Mouse (Mus musculus): ENCODE measurements around the gene BB287469. TPM values are rescaled to one million over a fixed set of nuclear protein-coding genes. Genes with fewer than 3 reads are reported as not detected.
A peak's percentile ranks its signal among the peaks of the same experiment; 100 is the strongest.
"Not testable (repeated sequence)": the region's sequence is repeated elsewhere in the genome, so short reads cannot be mapped to it uniquely, and the experiment has no call there.

The BB287469 gene
- polyA plus RNA-seq (2015; fragmentation: Nextera tagmentation; extraction: Ambion mirVana): not detected in 2 replicates

- H3K27ac ChIP-seq; H3K4me3 ChIP-seq; ATAC-seq (ENCODE audit: insufficient number of reproducible peaks, low FRiP score, low TSS enrichment, low read depth); H3K36me3 ChIP-seq; H3K4me2 ChIP-seq; H3K4me1 ChIP-seq; H3K9ac ChIP-seq; H3K9me3 ChIP-seq; H3K27me3 ChIP-seq: not testable (repeated sequence)
- WGBS: 83% methylated on average over 6 of the region's 6 CpGs
These were observed at the start of gene BB287469 for GRCm38 (mm10) chr12:87816277-87816676. Gene BB287469 (plus strand): TSS chr12:87816577.

- H3K4me2 ChIP-seq; H3K27me3 ChIP-seq; H3K4me3 ChIP-seq; H3K36me3 ChIP-seq; H3K9ac ChIP-seq; H3K9me3 ChIP-seq; H3K27ac ChIP-seq; ATAC-seq (ENCODE audit: insufficient number of reproducible peaks, low FRiP score, low TSS enrichment, low read depth); H3K4me1 ChIP-seq: not testable (repeated sequence)
- WGBS: 93% methylated on average over 4 of the region's 4 CpGs
These were observed 40.7 kb upstream of the BB287469 start, which contains the start of gene Gm21319 for GRCm38 (mm10) chr12:87775655-87776054. Gene Gm21319 (minus strand): TSS chr12:87775755.

DNA sequence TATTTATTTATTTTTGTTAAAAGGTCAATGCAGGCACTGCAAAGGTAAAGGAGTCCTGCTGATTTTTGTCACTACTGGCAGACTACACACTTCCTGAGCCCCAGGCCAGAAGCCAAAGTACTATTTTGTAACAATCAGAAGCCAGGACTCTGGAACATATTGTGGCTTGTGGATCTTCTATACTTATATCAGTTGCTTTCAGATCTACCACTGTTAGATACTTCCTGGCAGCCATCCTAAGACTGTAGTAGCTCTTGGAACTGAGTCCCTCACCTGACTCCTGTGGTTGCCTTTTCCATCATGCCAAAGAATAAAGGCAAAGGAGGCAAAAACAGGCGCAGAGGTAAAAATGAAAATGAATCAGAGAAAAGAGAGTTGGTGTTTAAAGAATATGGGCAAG lies 21.2 kb upstream of the BB287469 start, which contains the start of gene Gm21936:
TSS of gene Gm21936 (plus strand) at position 301 of the 400 bp plus-strand sequence.
- not testable (repeated sequence) for H3K4me1 ChIP-seq; ATAC-seq (ENCODE audit: insufficient number of reproducible peaks, low FRiP score, low TSS enrichment, low read depth); H3K9me3 ChIP-seq; H3K4me2 ChIP-seq; H3K4me3 ChIP-seq; H3K9ac ChIP-seq; H3K27me3 ChIP-seq; H3K36me3 ChIP-seq; H3K27ac ChIP-seq
- 75% methylated on average over 1 of the region's 1 CpGs for WGBS

DNA sequence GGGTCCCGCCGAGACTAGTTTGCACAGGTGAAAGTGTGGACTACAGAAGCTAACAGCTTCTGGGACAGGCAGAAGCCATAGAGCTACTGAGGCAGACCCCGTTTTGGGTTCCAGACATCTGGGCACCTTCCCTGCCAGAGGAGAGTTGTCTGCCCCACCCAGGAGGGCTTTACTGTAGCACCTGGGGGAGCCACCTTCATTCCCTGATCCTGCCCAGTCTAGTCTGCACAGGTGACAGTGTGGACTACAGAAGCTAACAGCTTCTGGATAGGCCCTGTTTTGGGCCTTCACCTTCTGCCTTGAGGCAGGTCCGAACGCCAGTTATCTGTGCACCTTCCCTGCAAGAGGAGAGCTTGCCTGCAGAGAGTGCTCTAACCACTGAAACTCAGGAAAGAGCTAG lies 18.4 kb upstream of the BB287469 start:
- not testable (repeated sequence) for H3K4me3 ChIP-seq; H3K4me1 ChIP-seq; H3K27me3 ChIP-seq; H3K27ac ChIP-seq; H3K4me2 ChIP-seq; H3K9me3 ChIP-seq; ATAC-seq (ENCODE audit: insufficient number of reproducible peaks, low FRiP score, low TSS enrichment, low read depth); H3K36me3 ChIP-seq; H3K9ac ChIP-seq
- WGBS: 89% methylated on average over 5 of the region's 5 CpGs

GRCm38 (mm10) chr12:87842239-87842638 lies 25.9 kb downstream of the BB287469 start, which contains the start of gene Gm2001:
Gene Gm2001 (minus strand): TSS chr12:87842339.
- H3K27me3 ChIP-seq; H3K9me3 ChIP-seq; H3K4me2 ChIP-seq; H3K9ac ChIP-seq; H3K36me3 ChIP-seq; H3K4me1 ChIP-seq; ATAC-seq (ENCODE audit: insufficient number of reproducible peaks, low FRiP score, low TSS enrichment, low read depth); H3K27ac ChIP-seq; H3K4me3 ChIP-seq: not testable (repeated sequence)
- WGBS: 78% methylated on average over 2 of the region's 2 CpGs

DNA sequence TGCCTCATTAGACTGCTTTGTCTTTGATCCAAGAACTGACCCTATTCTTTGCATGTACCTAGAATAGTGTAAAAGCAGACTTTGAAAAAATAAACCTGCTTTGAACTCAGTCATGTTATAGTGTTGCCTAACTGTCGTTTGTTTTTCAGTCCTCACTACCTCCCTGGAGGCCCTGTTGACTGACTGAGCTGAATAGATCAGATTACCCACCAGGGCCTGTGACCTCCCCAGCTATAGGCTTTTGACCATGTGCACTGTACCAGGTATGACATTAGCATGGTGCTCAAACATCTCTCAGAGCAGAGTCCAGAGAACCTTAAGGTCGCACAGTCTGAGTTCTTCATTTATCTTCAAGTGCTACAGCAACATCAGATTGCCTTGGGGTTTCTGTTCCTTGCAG lies 34.3 kb downstream of the BB287469 start:
- not testable (repeated sequence) for H3K36me3 ChIP-seq; H3K4me3 ChIP-seq; ATAC-seq (ENCODE audit: insufficient number of reproducible peaks, low FRiP score, low TSS enrichment, low read depth); H3K4me1 ChIP-seq; H3K9me3 ChIP-seq; H3K9ac ChIP-seq; H3K4me2 ChIP-seq; H3K27ac ChIP-seq; H3K27me3 ChIP-seq
- no CpG with 5 or more reads among the region's 2 CpGs for WGBS

GRCm38 (mm10) chr12:87856067-87856466 lies 39.7 kb downstream of the BB287469 start:
- WGBS: 76% methylated on average over 1 of the region's 1 CpGs
- ATAC-seq (ENCODE audit: insufficient number of reproducible peaks, low FRiP score, low TSS enrichment, low read depth): peak; percentile 14; the same call in 1 of the 2 replicates

DNA sequence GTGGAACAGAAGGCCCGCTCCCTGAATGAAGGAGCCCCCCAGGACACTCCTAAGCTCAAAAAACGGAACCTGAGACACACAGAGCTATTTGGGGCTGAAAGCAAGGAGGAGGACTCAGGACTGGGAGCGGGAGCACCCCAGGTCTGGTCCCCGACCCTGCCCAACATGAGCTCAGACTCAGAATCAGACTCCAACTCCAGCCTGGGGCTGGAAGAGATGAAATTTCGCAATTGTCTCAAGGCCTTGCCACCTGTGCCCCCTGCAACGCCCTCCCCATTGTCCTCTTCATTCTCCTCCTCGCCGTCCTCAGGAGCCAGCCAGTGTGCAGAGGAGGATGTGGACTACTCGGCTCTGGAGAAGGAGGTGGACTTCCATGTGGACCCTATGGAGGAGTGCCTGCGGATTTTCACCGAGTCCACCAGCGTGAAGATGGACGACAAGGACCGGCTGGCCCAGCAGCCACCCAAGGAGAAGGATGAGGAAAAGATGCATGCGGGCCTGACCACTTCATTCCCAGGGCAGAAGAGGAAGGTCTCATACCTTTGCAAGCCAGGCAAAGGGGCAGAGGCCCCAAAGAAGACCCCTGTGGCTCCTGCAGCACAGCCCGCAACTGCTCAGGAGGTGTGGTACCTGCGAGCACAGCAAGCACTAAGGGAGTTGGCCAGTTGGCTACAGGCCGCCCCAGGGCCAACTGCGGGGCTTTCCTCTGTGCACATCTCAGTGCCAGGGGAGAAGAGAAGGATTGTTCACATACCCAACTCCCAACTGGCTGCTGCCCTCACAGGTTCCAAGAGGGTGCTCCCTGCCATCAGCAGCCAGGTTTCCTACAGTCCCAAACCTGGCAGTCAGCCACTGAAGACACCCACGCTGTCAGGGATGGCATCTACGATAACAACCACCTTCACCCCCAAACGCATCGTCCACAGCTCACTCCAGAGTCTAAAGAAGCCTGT lies 45.6 kb downstream of the BB287469 start:
- not testable (repeated sequence) for H3K27me3 ChIP-seq; ATAC-seq (ENCODE audit: insufficient number of reproducible peaks, low FRiP score, low TSS enrichment, low read depth); H3K9ac ChIP-seq; H3K36me3 ChIP-seq; H3K4me1 ChIP-seq; H3K27ac ChIP-seq; H3K9me3 ChIP-seq; H3K4me2 ChIP-seq; H3K4me3 ChIP-seq
- 82% methylated on average over 23 of the region's 23 CpGs for WGBS

More at GRCm38 (mm10) chr12:87856067-87856466, 39.7 kb downstream of the BB287469 start:
- not testable (repeated sequence) for H3K4me3 ChIP-seq, H3K36me3 ChIP-seq, H3K9ac ChIP-seq, H3K27ac ChIP-seq, H3K9me3 ChIP-seq, H3K27me3 ChIP-seq, H3K4me2 ChIP-seq, H3K4me1 ChIP-seq

- H3K4me1 ChIP-seq, H3K36me3 ChIP-seq, H3K4me3 ChIP-seq, H3K9ac ChIP-seq, H3K27ac ChIP-seq, H3K9me3 ChIP-seq, H3K4me2 ChIP-seq, H3K27me3 ChIP-seq: not testable (repeated sequence)
- WGBS: 93% methylated on average over 10 of the region's 11 CpGs
- 0 out of 2 replicates have a peak, but pooled peaks have one; percentile 40 for ATAC-seq (ENCODE audit: insufficient number of reproducible peaks, low FRiP score, low TSS enrichment, low read depth)
These were observed 47.3 kb downstream of the BB287469 start for GRCm38 (mm10) chr12:87863638-87864037.

DNA sequence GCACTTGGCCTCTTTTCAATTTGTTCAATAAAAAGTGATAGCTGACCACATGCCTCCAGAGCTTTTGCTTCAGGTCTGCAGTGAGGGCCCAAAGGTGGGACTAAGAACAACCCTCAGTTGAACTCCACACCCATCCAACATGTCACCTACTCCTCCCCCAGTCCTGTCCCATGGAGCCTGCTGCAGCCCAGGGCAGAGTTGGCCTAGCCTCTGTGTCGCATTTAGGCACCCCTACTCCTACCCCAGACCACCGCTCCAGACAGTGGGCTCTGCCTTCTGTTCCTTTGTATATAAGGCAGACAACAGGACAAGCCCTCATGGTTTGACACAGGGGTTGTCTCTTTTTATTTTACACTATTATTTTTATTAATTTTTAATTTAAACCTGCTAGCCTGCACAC lies 47.7 kb downstream of the BB287469 start:
- not testable (repeated sequence) for H3K27ac ChIP-seq, H3K4me1 ChIP-seq, H3K4me2 ChIP-seq, H3K9ac ChIP-seq, H3K4me3 ChIP-seq, H3K9me3 ChIP-seq, H3K36me3 ChIP-seq, H3K27me3 ChIP-seq
- ATAC-seq (ENCODE audit: insufficient number of reproducible peaks, low FRiP score, low TSS enrichment, low read depth): 0 out of 2 replicates have a peak, but pooled peaks have one; percentile 7
- 81% methylated on average over 2 of the region's 2 CpGs for WGBS
